Mouse (Mus musculus) bone marrow, adult 2 months (tissue): ENCODE measurements around the gene Zmat1.

Experiments
- CTCF ChIP-seq: fragments of 200-500 bp; IDR thresholded peaks from 2 replicates; pipeline ENCODE4 v1.5.1; 2011; ENCODE audit warnings: low read length, control low read depth; ENCODE audit not compliant: control insufficient read depth, insufficient read depth
- POLR2A ChIP-seq: fragments of 200-500 bp; IDR thresholded peaks from 2 replicates; pipeline ENCODE4 v1.6.1; 2011; ENCODE audit warnings: low read depth, mild to moderate bottlenecking, control low read depth, low read length, borderline replicate concordance; ENCODE audit not compliant: control insufficient read depth

DNA sequence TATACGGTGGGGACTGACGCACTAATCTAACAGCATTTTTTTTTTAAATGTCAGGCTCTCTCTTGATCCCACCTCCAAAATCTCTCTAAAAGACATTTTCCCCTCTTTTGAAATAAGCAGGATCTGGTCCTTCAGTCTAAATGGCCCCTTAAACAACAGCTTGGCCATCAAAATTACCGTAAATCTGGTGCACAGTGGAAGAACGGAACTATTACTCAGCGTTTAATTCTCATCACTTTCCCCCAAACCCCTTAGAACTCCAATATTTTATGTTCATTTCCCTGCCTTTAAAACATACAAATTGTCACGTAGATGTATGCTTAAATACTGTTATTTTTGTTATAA lies 434 bp upstream of the Zmat1 start:
- TF ChIP-seq CTCF (no peak), POLR2A (no peak)
